In the genomic region with DNA sequence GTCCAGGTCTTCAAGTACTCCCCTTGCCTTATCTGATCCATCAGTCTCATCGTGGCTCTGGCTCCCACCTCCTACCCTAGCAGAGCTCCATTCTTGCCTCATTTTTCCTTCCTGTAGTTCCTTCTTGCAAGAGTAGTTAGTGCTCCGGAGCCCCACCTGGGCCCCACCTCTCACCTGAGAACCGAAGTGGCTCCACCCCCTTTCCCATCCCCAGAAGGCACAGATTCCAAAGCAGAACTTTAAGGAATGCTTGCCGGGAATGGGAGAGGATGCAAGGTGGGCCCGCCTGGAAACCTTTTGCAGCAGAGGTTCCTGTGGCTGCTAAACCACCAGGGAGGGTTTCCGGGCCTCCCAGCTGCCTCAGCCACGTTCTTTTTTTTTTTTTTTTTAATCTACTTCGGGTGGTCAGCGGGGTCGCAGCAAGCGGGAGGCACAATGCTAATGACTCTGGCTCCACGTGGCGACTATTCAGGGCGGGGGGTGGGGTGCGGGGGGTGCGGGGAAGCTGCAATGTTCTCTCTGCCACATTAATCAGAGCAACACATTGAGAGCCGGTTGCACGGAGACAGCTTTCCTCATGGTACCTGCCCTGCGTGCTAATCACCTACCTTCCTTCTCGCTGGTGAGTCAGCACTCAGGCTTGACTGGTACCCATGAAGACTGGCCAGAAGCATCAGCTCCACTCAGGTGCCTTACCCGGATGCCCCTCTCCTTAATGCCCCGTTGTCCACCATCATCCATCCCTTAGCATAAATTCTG, we compare ENCODE assay signal across 10 mouse cellular contexts. TPM values are rescaled to one million over a fixed set of nuclear protein-coding genes. Genes with fewer than 3 reads are reported as not detected.
DNase-seq lines count a peak whose midpoint lies in the region; ATAC-seq and TF ChIP-seq lines count a peak whose summit lies in the region.
"Had no signal": no experiment of that assay in that cellular context is flagged by ENCODE, and none has a peak within 500 bp of the region (broad histone marks: within the 10 kb centered on the region; RNA-seq: fewer than 3 reads in every experiment).

No protein-coding gene starts in this region.

- peak overlapping the region; percentile 75; the same call in 1 of the 2 replicates for H3K27ac ChIP-seq in left cerebral cortex, adult 2 months
- H3K27ac ChIP-seq in embryonic facial prominence, embryonic 13.5 days: no peak overlapping the region; the same call in 1 of the 2 replicates
- peak overlapping the region; percentile 84 for H3K27ac ChIP-seq in hindbrain, postnatal 0 days
- peak overlapping the region; percentile 93 for H3K27ac ChIP-seq in neural tube, embryonic 15.5 days (replicated peaks)

- WGBS in embryonic facial prominence, embryonic 13.5 days: 8% methylated on average over 22 of the region's 22 CpGs
- 11% methylated on average over 22 of the region's 22 CpGs for WGBS in hindbrain, postnatal 0 days
- WGBS in neural tube, embryonic 15.5 days: 3% methylated on average over 22 of the region's 22 CpGs

- intact Hi-C loops in left cerebral cortex, adult 2 months (cut with DNase I): no loop called here
- intact Hi-C loops in left cerebral cortex, postnatal 36 days (cut with DNase I): no loop called here

- no peak for ATAC-seq in embryonic facial prominence, embryonic 13.5 days (ENCODE audit: insufficient number of reproducible peaks, insufficient read depth, low FRiP score, low TSS enrichment, low read depth)
- ATAC-seq in hindbrain, postnatal 0 days: no peak
- peak; percentile 11; the same call in 1 of the 2 replicates for ATAC-seq in neural tube, embryonic 15.5 days (ENCODE audit: low FRiP score)
- ATAC-seq in activated CD4-positive, CD25-positive, alpha-beta regulatory T cell, adult 4 months: no peak

- peak overlapping the region; percentile 37 for H3K4me2 ChIP-seq in embryonic facial prominence, embryonic 13.5 days
- H3K4me2 ChIP-seq in hindbrain, postnatal 0 days (ENCODE audit: low read depth, low read length): peak overlapping the region; percentile 31; the same call in 1 of the 2 replicates
- H3K4me2 ChIP-seq in neural tube, embryonic 15.5 days: peak overlapping the region; percentile 38

- no peak for TF ChIP-seq CTCF in left cerebral cortex, adult 2 months (IDR thresholded peaks at IDR 0.05)
- no peak for TF ChIP-seq CTCF in hindbrain, postnatal 0 days (IDR thresholded peaks at IDR 0.05; ENCODE audit: low read depth)

- H3K4me1 ChIP-seq in embryonic facial prominence, embryonic 13.5 days: peaks cover 21% of the 10 kb centered on the region
- H3K4me1 ChIP-seq in hindbrain, postnatal 0 days (ENCODE audit: insufficient read depth, low read length): peaks cover 17% of the 10 kb centered on the region
- H3K4me1 ChIP-seq in neural tube, embryonic 15.5 days: peaks cover 39% of the 10 kb centered on the region

- no peak for DNase-seq in left cerebral cortex, adult 2 months (ENCODE audit: extremely low spot score in 1 of 2, low spot score in 2 of 2)
- DNase-seq in left cerebral cortex, postnatal 36 days (ENCODE audit: low spot score in 2 of 2): no peak
- peak; percentile 46 for DNase-seq in hindbrain, postnatal 0 days (ENCODE audit: low spot score)
- no peak for DNase-seq in embryo, embryonic 10.5 days (ENCODE audit: low spot score)
- DNase-seq in retina, embryonic 14.5 days (ENCODE audit: low spot score): no peak
- DNase-seq: cerebellum, adult 18-20 months; gastrocnemius, postnatal 14 days had no signal

- H3K9ac ChIP-seq in embryonic facial prominence, embryonic 13.5 days: no peak overlapping the region
- H3K9ac ChIP-seq in hindbrain, postnatal 0 days (replicated peaks; ENCODE audit: low read length): no peak overlapping the region
- H3K9ac ChIP-seq in neural tube, embryonic 15.5 days (replicated peaks): no peak overlapping the region; the same call in 1 of the 2 replicates

- no peaks in the 10 kb centered on the region for H3K9me3 ChIP-seq in embryonic facial prominence, embryonic 13.5 days
- no peaks in the 10 kb centered on the region for H3K9me3 ChIP-seq in hindbrain, postnatal 0 days (ENCODE audit: low read length)
- H3K9me3 ChIP-seq in neural tube, embryonic 15.5 days (replicated peaks): no peaks in the 10 kb centered on the region

- H3K4me3 ChIP-seq in left cerebral cortex, adult 2 months: no peak overlapping the region
- no peak overlapping the region for H3K4me3 ChIP-seq in embryonic facial prominence, embryonic 13.5 days
- H3K4me3 ChIP-seq in hindbrain, postnatal 0 days (ENCODE audit: low read length): no peak overlapping the region
- no peak overlapping the region for H3K4me3 ChIP-seq in neural tube, embryonic 15.5 days (replicated peaks)

- no peaks in the 10 kb centered on the region for H3K36me3 ChIP-seq in embryonic facial prominence, embryonic 13.5 days
- no peaks in the 10 kb centered on the region for H3K36me3 ChIP-seq in hindbrain, postnatal 0 days (ENCODE audit: insufficient read depth, low read length)
- no peaks in the 10 kb centered on the region for H3K36me3 ChIP-seq in neural tube, embryonic 15.5 days

- peaks cover 8% of the 10 kb centered on the region; the same call in 1 of the 2 replicates for H3K27me3 ChIP-seq in embryonic facial prominence, embryonic 13.5 days
- H3K27me3 ChIP-seq in hindbrain, postnatal 0 days (ENCODE audit: insufficient read depth, low read length): no peaks in the 10 kb centered on the region
- H3K27me3 ChIP-seq in neural tube, embryonic 15.5 days (replicated peaks): no peaks in the 10 kb centered on the region

RNA-seq across cellular contexts. Expression of gene Irf2bpl, which starts 27.9 kb away (rescaled TPM):
- 10 to 100 TPM; 74.3 to 80.8 TPM for total RNA-seq in left cerebral cortex, adult 2 months (2021)
- 10 to 100 TPM; 70.7 to 73.6 TPM for total RNA-seq in left cerebral cortex, postnatal 36 days (2021)
- polyA plus RNA-seq in embryonic facial prominence, embryonic 13.5 days (2015; fragmentation: Nextera tagmentation; extraction: Ambion mirVana): 36.5 and 37.7 TPM in 2 replicates
- 146 and 159 TPM in 2 replicates for total RNA-seq in hindbrain, postnatal 0 days (2014; rRNA removed)
- polyA plus RNA-seq in hindbrain, postnatal 0 days (2015; fragmentation: Nextera tagmentation; extraction: Ambion mirVana): 59.4 and 66.9 TPM in 2 replicates
- 53.3 and 69.9 TPM in 2 replicates for polyA plus RNA-seq in neural tube, embryonic 15.5 days (2015; fragmentation: Nextera tagmentation; extraction: Ambion mirVana)
- polyA plus RNA-seq in activated CD4-positive, CD25-positive, alpha-beta regulatory T cell, adult 4 months (2017; shearing (Covaris generic)): 10 to 100 TPM in 1 of 2 experiments, 1 to 10 TPM in 1; 8.6 to 13.6 TPM

RNA-seq across cellular contexts. Expression of gene Cipc, which starts 34.3 kb away (rescaled TPM):
- total RNA-seq in left cerebral cortex, adult 2 months (2021): 10 to 100 TPM; 79.8 to 91.6 TPM
- 10 to 100 TPM; 82.2 to 93.0 TPM for total RNA-seq in left cerebral cortex, postnatal 36 days (2021)
- polyA plus RNA-seq in embryonic facial prominence, embryonic 13.5 days (2015; fragmentation: Nextera tagmentation; extraction: Ambion mirVana): 24.3 TPM in 2 replicates
- total RNA-seq in hindbrain, postnatal 0 days (2014; rRNA removed): 51.1 and 55.6 TPM in 2 replicates
- 27.6 and 29.6 TPM in 2 replicates for polyA plus RNA-seq in hindbrain, postnatal 0 days (2015; fragmentation: Nextera tagmentation; extraction: Ambion mirVana)
- 37.2 and 40.8 TPM in 2 replicates for polyA plus RNA-seq in neural tube, embryonic 15.5 days (2015; fragmentation: Nextera tagmentation; extraction: Ambion mirVana)
- 10 to 100 TPM; 19.8 to 20.1 TPM for polyA plus RNA-seq in activated CD4-positive, CD25-positive, alpha-beta regulatory T cell, adult 4 months (2017; shearing (Covaris generic))
